Mouse (Mus musculus) urinary bladder, adult 18-20 months (tissue): Measurements from ENCODE around the gene Olfr686.

Source experiments
- DNase-seq, 2 experiments: peaks; one replicate each; pipeline ENCODE4 v3.0.0; 2022; ENCODE audit warnings: low spot score in 2 of 2, mixed read lengths in 2 of 2

The Olfr686 gene

GRCm38 (mm10) chr7:105207385-105207784 lies at the start of gene Olfr686:
Gene Olfr686 (minus strand): TSS chr7:105207485.
- DNase-seq: no peak

- DNase-seq: peak in 1 of 2 experiments; percentile 4
Measured at GRCm38 (mm10) chr7:105256656-105257055, 49.4 kb upstream of the Olfr686 start.

- no peak for DNase-seq
Measured at GRCm38 (mm10) chr7:105248197-105248596, 40.9 kb upstream of the Olfr686 start.

DNA sequence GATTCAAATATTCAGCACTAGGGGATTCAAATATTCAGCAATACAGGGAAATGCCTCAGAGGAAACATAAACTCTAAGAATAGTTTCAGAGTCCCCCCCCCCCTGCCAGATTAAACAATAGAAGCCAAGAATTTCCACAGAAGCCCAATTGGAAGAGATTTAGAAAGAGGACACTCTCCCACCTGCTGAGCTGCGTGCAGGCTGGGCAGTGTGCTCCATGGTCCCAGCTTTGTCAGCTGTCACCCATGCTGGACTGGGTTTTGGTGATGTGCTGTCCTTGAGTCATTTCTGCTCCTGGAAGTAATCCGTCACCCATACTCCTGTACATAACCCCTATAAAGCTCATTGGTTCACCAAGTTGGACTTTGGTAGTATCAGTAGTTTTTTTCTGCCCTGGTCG lies 40.4 kb upstream of the Olfr686 start:
- DNase-seq: no peak

- no peak for DNase-seq
Measured at GRCm38 (mm10) chr7:105229386-105229785, 22.1 kb upstream of the Olfr686 start.

- DNase-seq: no peak
Measured at GRCm38 (mm10) chr7:105228138-105228537, 20.9 kb upstream of the Olfr686 start.

- DNase-seq: no peak
Measured at GRCm38 (mm10) chr7:105226703-105227102, 19.4 kb upstream of the Olfr686 start.

GRCm38 (mm10) chr7:105226072-105226471 lies 18.8 kb upstream of the Olfr686 start:
- no peak for DNase-seq

GRCm38 (mm10) chr7:105218281-105218680 lies 11.0 kb upstream of the Olfr686 start:
- DNase-seq: no peak

GRCm38 (mm10) chr7:105214761-105215160 lies 7.5 kb upstream of the Olfr686 start:
- no peak for DNase-seq

- no peak for DNase-seq
Measured at GRCm38 (mm10) chr7:105185912-105186311, 21.4 kb downstream of the Olfr686 start, which contains the start of gene Olfr685. Gene Olfr685 (minus strand): TSS chr7:105186012.

GRCm38 (mm10) chr7:105170773-105171172 lies 36.5 kb downstream of the Olfr686 start:
- DNase-seq: no peak

GRCm38 (mm10) chr7:105163553-105163952 lies 43.7 kb downstream of the Olfr686 start, which contains the start of gene Olfr684:
Gene Olfr684 (minus strand): TSS chr7:105163653.
- DNase-seq: no peak
